ENCODE assay signal across 17 mouse cellular contexts in genomic region chr7:72592649-72593048, GRCm38 (mm10).
DNase-seq lines count a peak whose midpoint lies in the region; ATAC-seq and TF ChIP-seq lines count a peak whose summit lies in the region.
"Had no signal": no experiment of that assay in that cellular context is flagged by ENCODE, and none has a peak within 500 bp of the region (broad histone marks: within the 10 kb centered on the region; RNA-seq: fewer than 3 reads in every experiment).

No protein-coding gene starts in this region.

- no peak overlapping the region for H3K4me3 ChIP-seq in forebrain, embryonic 12.5 days (replicated peaks)
- no peak overlapping the region for H3K4me3 ChIP-seq in forebrain, embryonic 10.5 days
- no peak overlapping the region for H3K4me3 ChIP-seq in left cerebral cortex, adult 2 months
- H3K4me3 ChIP-seq: embryonic facial prominence, embryonic 12.5 days; limb, embryonic 10.5 days; midbrain, embryonic 12.5 days had no signal

- H3K9me3 ChIP-seq in forebrain, embryonic 12.5 days: no peaks in the 10 kb centered on the region
- H3K9me3 ChIP-seq in forebrain, embryonic 10.5 days: no peaks in the 10 kb centered on the region
- H3K9me3 ChIP-seq: embryonic facial prominence, embryonic 12.5 days; limb, embryonic 10.5 days; midbrain, embryonic 12.5 days had no signal

- 76% methylated on average over 3 of the region's 3 CpGs for WGBS in forebrain, embryonic 12.5 days
- 90% methylated on average over 3 of the region's 3 CpGs for WGBS in forebrain, embryonic 10.5 days

- no peaks in the 10 kb centered on the region for H3K36me3 ChIP-seq in forebrain, embryonic 12.5 days (replicated peaks)
- no peaks in the 10 kb centered on the region for H3K36me3 ChIP-seq in forebrain, embryonic 10.5 days (replicated peaks)
- H3K36me3 ChIP-seq: embryonic facial prominence, embryonic 12.5 days; limb, embryonic 10.5 days; midbrain, embryonic 12.5 days had no signal

- ATAC-seq in forebrain, embryonic 12.5 days (ENCODE audit: low FRiP score): no peak
- ATAC-seq in cerebellum, adult (ENCODE audit: insufficient number of reproducible peaks, low FRiP score, low TSS enrichment): no peak

- no peak for DNase-seq in forebrain, embryonic 10.5 days (ENCODE audit: extremely low spot score, low spot score)
- peak; percentile 19 to 35 for DNase-seq in left cerebral cortex, adult 18-20 months (ENCODE audit: low spot score in 2 of 2)
- DNase-seq in left cerebral cortex, adult 2 months (ENCODE audit: extremely low spot score in 1 of 2, low spot score in 2 of 2): no peak
- peak; percentile 88 for DNase-seq in brain, adult 2 months (ENCODE audit: low read depth, low spot score)
- peak; percentile 19 for DNase-seq in layer of hippocampus, adult 8-10 months (ENCODE audit: low spot score in 2 of 2)
- DNase-seq in urinary bladder, postnatal 36 days (ENCODE audit: low spot score in 2 of 2): no peak
- DNase-seq: heart, adult 11 months; kidney, adult 2 months; kidney, postnatal 14 days; lung, adult 2 months; thymus, adult 18-20 months had no signal

- H3K4me2 ChIP-seq in forebrain, embryonic 12.5 days: no peak overlapping the region
- H3K4me2 ChIP-seq: embryonic facial prominence, embryonic 12.5 days; liver, embryonic 11.5 days; midbrain, embryonic 12.5 days had no signal

- no peak for TF ChIP-seq CTCF in left cerebral cortex, adult 2 months (IDR thresholded peaks at IDR 0.05)

- H3K9ac ChIP-seq in forebrain, embryonic 12.5 days: no peak overlapping the region
- H3K9ac ChIP-seq: embryonic facial prominence, embryonic 12.5 days; midbrain, embryonic 12.5 days had no signal

- H3K27me3 ChIP-seq in forebrain, embryonic 12.5 days: no peaks in the 10 kb centered on the region
- no peaks in the 10 kb centered on the region for H3K27me3 ChIP-seq in forebrain, embryonic 10.5 days (ENCODE audit: poor library complexity, severe bottlenecking)
- H3K27me3 ChIP-seq: embryonic facial prominence, embryonic 12.5 days; midbrain, embryonic 12.5 days had no signal

- intact Hi-C loops in left cerebral cortex, adult 2 months (cut with DNase I): loop anchor here (2.0 to 5.0 kb wide), 5 partner anchors 100 to 785 kb away; partner anchors contain the start of gene Rgma

- no peaks in the 10 kb centered on the region; the same call in 1 of the 2 replicates for H3K4me1 ChIP-seq in forebrain, embryonic 12.5 days
- no peaks in the 10 kb centered on the region for H3K4me1 ChIP-seq in forebrain, embryonic 10.5 days
- H3K4me1 ChIP-seq: embryonic facial prominence, embryonic 12.5 days; limb, embryonic 10.5 days; midbrain, embryonic 12.5 days had no signal

- 0 out of 2 replicates have a peak overlapping the region, but pooled peaks have one; percentile 36 for H3K27ac ChIP-seq in forebrain, embryonic 12.5 days
- H3K27ac ChIP-seq in forebrain, embryonic 10.5 days: no peak overlapping the region
- no peak overlapping the region for H3K27ac ChIP-seq in left cerebral cortex, adult 2 months
- H3K27ac ChIP-seq: embryonic facial prominence, embryonic 12.5 days; limb, embryonic 10.5 days; midbrain, embryonic 12.5 days had no signal

Comparison
In these comparisons a context has a peak if more than half of its experiments do, and no peak if none do; other contexts are left out.
1. DNase-seq: peak in left cerebral cortex, adult 18-20 months (2 of 2), brain, adult 2 months (single experiment) and layer of hippocampus, adult 8-10 months (2 of 2); none in forebrain, embryonic 10.5 days (single experiment), left cerebral cortex, adult 2 months (0 of 2) and urinary bladder, postnatal 36 days (0 of 2).